8 mouse cellular contexts compared by ENCODE assay signal in the genomic region with DNA sequence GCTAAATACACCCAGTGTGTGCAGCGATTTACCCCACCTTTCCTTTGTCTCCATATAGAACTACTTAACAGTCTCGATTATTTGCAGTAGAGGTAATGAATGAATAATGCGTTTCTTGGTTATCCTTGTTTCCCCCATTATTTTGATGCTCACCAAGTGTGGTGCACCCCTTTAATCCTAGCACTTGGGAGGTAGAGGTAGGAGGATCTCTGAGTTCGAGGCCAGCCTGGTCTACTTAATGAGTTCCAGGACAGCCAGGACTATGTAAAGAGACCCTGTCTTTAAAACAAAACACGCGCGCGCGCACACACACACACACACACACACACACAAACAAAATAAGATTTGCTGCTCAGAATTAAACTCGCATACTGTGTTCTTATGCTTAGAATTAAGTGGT. TPM values are rescaled to one million over a fixed set of nuclear protein-coding genes. Genes with fewer than 3 reads are reported as not detected.
DNase-seq lines count a peak whose midpoint lies in the region; ATAC-seq and TF ChIP-seq lines count a peak whose summit lies in the region.

No protein-coding gene starts in this region.

- H3K4me2 ChIP-seq in intestine, embryonic 15.5 days (replicated peaks), result peak overlapping the region; percentile 57
- H3K4me2 ChIP-seq in neural tube, embryonic 12.5 days (replicated peaks), result peak overlapping the region; percentile 74

- DNase-seq in CD4-positive, CD25-positive, alpha-beta regulatory T cell, adult 2 months (ENCODE audit: low read depth, low spot score), result peak; percentile 18
- no peak for DNase-seq in testis, postnatal 14 days (ENCODE audit: low spot score)

- no peaks in the 10 kb centered on the region for H3K36me3 ChIP-seq in testis, adult 2 months (ENCODE audit: control insufficient read depth, insufficient read depth, low read length)
- no peaks in the 10 kb centered on the region; the same call in 1 of the 2 replicates for H3K36me3 ChIP-seq in intestine, embryonic 15.5 days
- H3K36me3 ChIP-seq in neural tube, embryonic 12.5 days, result peaks cover 7% of the 10 kb centered on the region; the same call in 1 of the 2 replicates

- H3K4me3 ChIP-seq in testis, adult 2 months (ENCODE audit: control insufficient read depth, low read depth, low read length), result peak overlapping the region; percentile 97
- H3K4me3 ChIP-seq in intestine, embryonic 15.5 days (replicated peaks), result peak overlapping the region; percentile 91
- peak overlapping the region; percentile 83 for H3K4me3 ChIP-seq in neural tube, embryonic 12.5 days

- ATAC-seq in CD4-positive, CD25-positive, alpha-beta regulatory T cell, adult 4 months, result no peak
- ATAC-seq in intestine, embryonic 15.5 days, result no peak
- ATAC-seq in neural tube, embryonic 12.5 days (ENCODE audit: low FRiP score, low read depth), result no peak
- ATAC-seq in inflammation-experienced regulatory T-cells, adult 6 months, result no peak
- ATAC-seq in frontal cortex, adult (ENCODE audit: low TSS enrichment), result no peak

- H3K27ac ChIP-seq in testis, adult 2 months (ENCODE audit: control insufficient read depth, insufficient read depth, low read depth, low read length), result peak overlapping the region; percentile 93
- peak overlapping the region; percentile 98 for H3K27ac ChIP-seq in intestine, embryonic 15.5 days
- peak overlapping the region; percentile 86; the same call in 1 of the 2 replicates for H3K27ac ChIP-seq in neural tube, embryonic 12.5 days

- H3K9me3 ChIP-seq in intestine, embryonic 15.5 days, result no peaks in the 10 kb centered on the region
- H3K9me3 ChIP-seq in neural tube, embryonic 12.5 days, result no peaks in the 10 kb centered on the region

- H3K9ac ChIP-seq in intestine, embryonic 15.5 days, result peak overlapping the region; percentile 98
- H3K9ac ChIP-seq in neural tube, embryonic 12.5 days, result peak overlapping the region; percentile 96

- 19% methylated on average over 10 of the region's 10 CpGs for WGBS in intestine, embryonic 15.5 days
- WGBS in neural tube, embryonic 12.5 days, result 32% methylated on average over 10 of the region's 10 CpGs

- no peaks in the 10 kb centered on the region for H3K27me3 ChIP-seq in testis, adult 2 months (ENCODE audit: control insufficient read depth, insufficient read depth, low read length)
- H3K27me3 ChIP-seq in intestine, embryonic 15.5 days (replicated peaks), result no peaks in the 10 kb centered on the region
- no peaks in the 10 kb centered on the region for H3K27me3 ChIP-seq in neural tube, embryonic 12.5 days (replicated peaks)

- no peak for TF ChIP-seq CTCF in testis, adult 2 months (IDR thresholded peaks at IDR 0.05; ENCODE audit: control insufficient read depth, insufficient read depth, insufficient replicate concordance, low read depth, low read length)

- no peak for TF ChIP-seq POLR2A in testis, adult 2 months (IDR thresholded peaks at IDR 0.05; ENCODE audit: control insufficient read depth, low read depth, low read length)

- H3K4me1 ChIP-seq in testis, adult 2 months (ENCODE audit: control insufficient read depth, insufficient read depth, low read length), result no peaks in the 10 kb centered on the region; the same call in 1 of the 2 replicates
- 0 out of 2 replicates have a peak, but pooled peaks cover 6% of the 10 kb centered on the region for H3K4me1 ChIP-seq in intestine, embryonic 15.5 days (replicated peaks)
- peaks cover 12% of the 10 kb centered on the region for H3K4me1 ChIP-seq in neural tube, embryonic 12.5 days

RNA-seq across cellular contexts. Expression of gene Psma3, which starts 1.0 kb away (rescaled TPM):
- 100 to 1,000 TPM; 319 to 401 TPM for polyA plus RNA-seq in CD4-positive, CD25-positive, alpha-beta regulatory T cell, adult 4 months (2017; shearing (Covaris generic))
- polyA plus RNA-seq in testis, adult 2 months (2012; rRNA removed), result 28.0 and 42.4 TPM in 2 replicates
- 593 and 607 TPM in 2 replicates for polyA plus RNA-seq in intestine, embryonic 15.5 days (2015; fragmentation: Nextera tagmentation; extraction: Ambion mirVana)
- polyA plus RNA-seq in neural tube, embryonic 12.5 days (2016; fragmentation: Nextera tagmentation; extraction: Ambion mirVana), result 543 and 554 TPM in 2 replicates
- 100 to 1,000 TPM; 348 to 426 (median 406) TPM for polyA plus RNA-seq in inflammation-experienced regulatory T-cells, adult 6 months (2017; shearing (Covaris generic))

RNA-seq across cellular contexts. Expression of gene Actr10, which starts 37.7 kb away (rescaled TPM):
- polyA plus RNA-seq in CD4-positive, CD25-positive, alpha-beta regulatory T cell, adult 4 months (2017; shearing (Covaris generic)), result 100 to 1,000 TPM; 223 to 263 TPM
- 212 and 286 TPM in 2 replicates for polyA plus RNA-seq in testis, adult 2 months (2012; rRNA removed)
- polyA plus RNA-seq in intestine, embryonic 15.5 days (2015; fragmentation: Nextera tagmentation; extraction: Ambion mirVana), result 192 and 223 TPM in 2 replicates
- polyA plus RNA-seq in neural tube, embryonic 12.5 days (2016; fragmentation: Nextera tagmentation; extraction: Ambion mirVana), result 252 and 267 TPM in 2 replicates
- polyA plus RNA-seq in inflammation-experienced regulatory T-cells, adult 6 months (2017; shearing (Covaris generic)), result 100 to 1,000 TPM; 195 to 260 (median 256) TPM

RNA-seq across cellular contexts. Expression of gene Arid4a, which starts 40.4 kb away (rescaled TPM):
- polyA plus RNA-seq in CD4-positive, CD25-positive, alpha-beta regulatory T cell, adult 4 months (2017; shearing (Covaris generic)), result 100 to 1,000 TPM; 104 to 130 TPM
- polyA plus RNA-seq in testis, adult 2 months (2012; rRNA removed), result 2.9 and 3.5 TPM in 2 replicates
- 35.0 and 39.3 TPM in 2 replicates for polyA plus RNA-seq in intestine, embryonic 15.5 days (2015; fragmentation: Nextera tagmentation; extraction: Ambion mirVana)
- 36.7 and 39.5 TPM in 2 replicates for polyA plus RNA-seq in neural tube, embryonic 12.5 days (2016; fragmentation: Nextera tagmentation; extraction: Ambion mirVana)
- polyA plus RNA-seq in inflammation-experienced regulatory T-cells, adult 6 months (2017; shearing (Covaris generic)), result 100 to 1,000 TPM in 1 of 3 experiments, 10 to 100 TPM in 2; 83.6 to 104 (median 99.6) TPM
